Mouse (Mus musculus): Measurements from ENCODE around the gene Thsd4. TPM values are rescaled to one million over a fixed set of nuclear protein-coding genes. Genes with fewer than 3 reads are reported as not detected.

Gene Thsd4
- polyA plus RNA-seq, 1 experiment = 9.0 TPM

DNA sequence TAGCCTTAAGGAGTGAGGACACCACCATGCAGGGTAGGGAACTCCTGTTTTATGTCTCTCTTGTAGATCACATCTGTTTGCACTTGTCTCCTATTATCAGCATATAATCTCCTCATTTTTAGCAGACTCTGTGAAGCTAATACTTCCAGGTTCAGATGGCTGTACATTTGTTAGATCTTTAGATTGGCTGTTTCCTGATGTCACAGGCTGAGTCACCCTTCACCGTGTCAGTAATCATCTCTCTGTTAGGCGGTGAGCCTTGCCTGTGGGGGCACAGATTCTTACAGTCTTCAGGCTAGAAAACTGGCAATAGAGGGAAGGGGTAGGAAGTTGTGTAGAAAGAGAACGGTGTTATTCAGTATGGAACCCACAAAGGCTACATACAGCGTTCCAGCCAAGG is 139.3 kb downstream of the Thsd4 start:
- Histone ChIP-seq H3K36me3 (ENCODE audit: control insufficient read depth, insufficient read depth, low read length) (no peaks in the 10 kb centered on the region), H3K27ac (ENCODE audit: insufficient read depth, low read depth, low read length) (no peak overlapping the region), H3K27me3 (ENCODE audit: control insufficient read depth, insufficient read depth, low read length) (no peaks in the 10 kb centered on the region), H3K4me1 (ENCODE audit: control insufficient read depth, insufficient read depth, insufficient read length, low read length) (no peaks in the 10 kb centered on the region), H3K4me3 (ENCODE audit: low read depth, low read length) (no peak overlapping the region)
- WGBS = 70% methylated on average over 4 of the region's 4 CpGs
- TF ChIP-seq POLR2A (IDR thresholded peaks at IDR 0.05; ENCODE audit: low read depth, low read length) (no peak), CTCF (IDR thresholded peaks at IDR 0.05; ENCODE audit: extremely low read depth, insufficient read length, insufficient replicate concordance, low read depth, low read length) (no peak)

DNA sequence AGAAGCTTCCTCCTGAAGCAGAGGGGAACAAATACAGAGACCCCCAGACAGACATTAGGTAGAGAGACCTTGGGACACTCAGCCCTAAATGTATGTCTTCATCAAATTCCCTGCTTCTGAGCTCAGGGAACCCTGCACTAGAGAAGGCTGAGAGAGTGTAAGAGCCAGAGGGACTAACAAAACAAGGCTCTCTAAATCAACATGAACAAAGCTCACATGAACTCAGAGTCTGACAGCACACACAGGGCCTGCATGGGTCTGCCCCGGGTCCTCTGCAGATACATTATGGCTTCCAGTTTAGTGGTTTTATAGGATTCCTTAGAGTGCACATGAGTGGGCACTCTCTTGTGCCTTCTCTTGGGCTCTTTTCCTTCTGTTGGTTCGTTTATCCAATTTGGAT is 140.8 kb downstream of the Thsd4 start:
- Histone ChIP-seq H3K36me3 (ENCODE audit: control insufficient read depth, insufficient read depth, low read length) (no peaks in the 10 kb centered on the region), H3K4me1 (ENCODE audit: control insufficient read depth, insufficient read depth, insufficient read length, low read length) (no peaks in the 10 kb centered on the region), H3K27ac (ENCODE audit: insufficient read depth, low read depth, low read length) (no peak overlapping the region), H3K4me3 (ENCODE audit: low read depth, low read length) (no peak overlapping the region), H3K27me3 (ENCODE audit: control insufficient read depth, insufficient read depth, low read length) (no peaks in the 10 kb centered on the region)
- WGBS = 84% methylated on average over 2 of the region's 2 CpGs
- TF ChIP-seq CTCF (IDR thresholded peaks at IDR 0.05; ENCODE audit: extremely low read depth, insufficient read length, insufficient replicate concordance, low read depth, low read length) = no peak
- no peak for TF ChIP-seq POLR2A (IDR thresholded peaks at IDR 0.05; ENCODE audit: low read depth, low read length)

DNA sequence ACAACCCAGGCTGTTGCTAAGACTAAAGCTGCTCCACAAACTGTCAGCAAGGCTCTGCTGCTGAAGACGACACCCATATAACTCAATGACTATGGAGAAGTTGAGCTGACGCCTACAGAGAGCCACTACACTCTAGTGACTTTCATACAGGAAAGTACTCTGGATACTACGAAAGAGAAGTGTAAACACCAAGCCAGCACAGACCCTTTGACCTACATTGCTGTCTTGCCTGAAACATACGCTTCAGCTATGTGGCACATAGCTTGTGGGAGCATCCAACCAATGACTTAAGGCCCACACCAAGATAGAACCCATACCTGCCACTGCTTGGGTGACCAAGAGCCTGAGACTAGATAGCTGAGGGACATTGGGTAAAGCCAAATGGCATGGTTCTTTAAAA is 141.3 kb downstream of the Thsd4 start:
- Histone ChIP-seq H3K4me3 (ENCODE audit: low read depth, low read length) (no peak overlapping the region), H3K27ac (ENCODE audit: insufficient read depth, low read depth, low read length) (no peak overlapping the region), H3K27me3 (ENCODE audit: control insufficient read depth, insufficient read depth, low read length) (no peaks in the 10 kb centered on the region), H3K36me3 (ENCODE audit: control insufficient read depth, insufficient read depth, low read length) (no peaks in the 10 kb centered on the region), H3K4me1 (ENCODE audit: control insufficient read depth, insufficient read depth, insufficient read length, low read length) (no peaks in the 10 kb centered on the region)
- 77% methylated on average over 4 of the region's 4 CpGs for WGBS
- TF ChIP-seq POLR2A (IDR thresholded peaks at IDR 0.05; ENCODE audit: low read depth, low read length) (no peak), CTCF (IDR thresholded peaks at IDR 0.05; ENCODE audit: extremely low read depth, insufficient read length, insufficient replicate concordance, low read depth, low read length) (no peak)

DNA sequence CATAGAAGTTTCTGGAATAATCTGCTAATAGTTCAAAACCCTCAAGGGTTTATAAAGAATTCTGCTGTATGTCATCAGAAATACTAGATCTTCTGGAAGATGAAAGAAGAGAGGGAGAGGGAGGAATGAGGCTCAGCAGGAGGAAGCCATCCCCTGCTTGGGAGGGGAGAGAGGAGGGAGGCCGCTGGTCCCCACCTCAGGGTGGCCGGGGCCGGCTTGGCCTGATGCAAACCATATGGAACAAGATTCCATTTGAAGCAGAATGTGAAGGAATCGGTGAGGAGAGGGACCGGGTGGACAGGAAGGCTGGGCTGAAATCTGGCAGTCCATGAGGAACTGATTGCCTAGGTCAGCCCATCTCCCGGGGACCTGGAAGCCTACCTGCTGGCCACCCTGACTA is 143.6 kb downstream of the Thsd4 start:
- no peaks in the 10 kb centered on the region for H3K27me3 ChIP-seq (ENCODE audit: control insufficient read depth, insufficient read depth, low read length)
- no peak overlapping the region for H3K4me3 ChIP-seq (ENCODE audit: low read depth, low read length)
- H3K36me3 ChIP-seq (ENCODE audit: control insufficient read depth, insufficient read depth, low read length) = no peaks in the 10 kb centered on the region
- WGBS = 91% methylated on average over 6 of the region's 6 CpGs
- TF ChIP-seq CTCF (IDR thresholded peaks at IDR 0.05; ENCODE audit: extremely low read depth, insufficient read length, insufficient replicate concordance, low read depth, low read length) = no peak
- TF ChIP-seq POLR2A (IDR thresholded peaks at IDR 0.05; ENCODE audit: low read depth, low read length) = no peak
- no peaks in the 10 kb centered on the region for H3K4me1 ChIP-seq (ENCODE audit: control insufficient read depth, insufficient read depth, insufficient read length, low read length)
- no peak overlapping the region for H3K27ac ChIP-seq (ENCODE audit: insufficient read depth, low read depth, low read length)

DNA sequence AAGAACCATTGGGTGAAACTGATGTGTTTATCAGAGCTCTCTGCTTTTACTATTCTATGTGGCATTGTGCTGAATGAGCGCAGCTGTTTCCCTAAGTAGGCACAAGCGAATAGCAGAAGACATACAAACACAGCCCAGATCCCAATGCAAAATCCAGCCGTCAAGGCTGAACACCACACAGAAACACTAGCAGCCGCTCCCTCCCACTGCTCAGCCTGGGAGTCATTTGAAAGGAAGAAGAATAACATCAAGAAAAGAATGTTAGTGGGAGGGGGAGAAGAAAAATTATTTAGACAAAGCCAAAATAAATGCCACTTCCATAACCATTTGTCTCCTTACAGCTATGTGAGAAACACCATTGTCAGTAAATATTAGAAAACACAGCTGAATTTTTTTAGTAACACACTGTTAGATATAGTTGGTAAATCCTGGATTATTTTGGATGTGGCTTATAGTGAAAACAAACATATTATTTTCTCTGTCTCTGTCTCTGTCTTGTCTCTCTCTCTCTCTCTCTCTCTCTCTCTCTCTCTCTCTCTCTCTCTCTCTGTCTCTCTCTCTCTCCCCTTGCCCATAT is 148.6 kb downstream of the Thsd4 start:
- WGBS = 80% methylated on average over 4 of the region's 4 CpGs
- no peak overlapping the region for H3K27ac ChIP-seq (ENCODE audit: insufficient read depth, low read depth, low read length)

DNA sequence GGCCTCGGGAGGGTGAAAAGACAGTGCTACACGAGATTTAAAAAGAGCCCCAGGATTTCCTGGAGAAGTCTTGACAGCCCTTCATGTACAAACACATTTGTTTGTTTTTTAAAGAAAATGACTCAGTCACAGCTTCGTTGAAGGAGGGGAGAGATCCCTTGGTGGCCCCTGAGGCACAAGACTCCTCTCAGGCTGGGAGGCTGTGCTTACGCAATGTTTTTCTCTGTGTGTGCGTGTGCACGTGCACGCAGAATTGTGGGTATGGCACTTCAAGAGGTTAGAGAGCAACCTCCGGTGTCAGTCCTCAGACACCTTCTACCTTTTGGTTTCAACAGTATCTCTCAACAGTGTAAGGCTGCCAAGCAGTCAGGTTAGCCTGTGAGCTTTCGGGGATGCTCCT is 153.3 kb downstream of the Thsd4 start:
- Histone ChIP-seq H3K4me3 (ENCODE audit: low read depth, low read length) (no peak overlapping the region), H3K36me3 (ENCODE audit: control insufficient read depth, insufficient read depth, low read length) (no peaks in the 10 kb centered on the region), H3K27me3 (ENCODE audit: control insufficient read depth, insufficient read depth, low read length) (no peaks in the 10 kb centered on the region), H3K4me1 (ENCODE audit: control insufficient read depth, insufficient read depth, insufficient read length, low read length) (peaks cover 5% of the 10 kb centered on the region; the same call in 1 of the 2 replicates), H3K27ac (ENCODE audit: insufficient read depth, low read depth, low read length) (no peak overlapping the region)
- WGBS = 54% methylated on average over 9 of the region's 9 CpGs
- TF ChIP-seq CTCF (IDR thresholded peaks at IDR 0.05; ENCODE audit: extremely low read depth, insufficient read length, insufficient replicate concordance, low read depth, low read length) (no peak), POLR2A (IDR thresholded peaks at IDR 0.05; ENCODE audit: low read depth, low read length) (no peak)

More for the DNA sequence above, 148.6 kb downstream of the Thsd4 start:
- TF ChIP-seq POLR2A (IDR thresholded peaks at IDR 0.05; ENCODE audit: low read depth, low read length) = no peak
- TF ChIP-seq CTCF (IDR thresholded peaks at IDR 0.05; ENCODE audit: extremely low read depth, insufficient read length, insufficient replicate concordance, low read depth, low read length) = no peak
- no peaks in the 10 kb centered on the region for H3K4me1 ChIP-seq (ENCODE audit: control insufficient read depth, insufficient read depth, insufficient read length, low read length)
- H3K4me3 ChIP-seq (ENCODE audit: low read depth, low read length) = no peak overlapping the region
- no peaks in the 10 kb centered on the region for H3K27me3 ChIP-seq (ENCODE audit: control insufficient read depth, insufficient read depth, low read length)
- H3K36me3 ChIP-seq (ENCODE audit: control insufficient read depth, insufficient read depth, low read length) = no peaks in the 10 kb centered on the region

DNA sequence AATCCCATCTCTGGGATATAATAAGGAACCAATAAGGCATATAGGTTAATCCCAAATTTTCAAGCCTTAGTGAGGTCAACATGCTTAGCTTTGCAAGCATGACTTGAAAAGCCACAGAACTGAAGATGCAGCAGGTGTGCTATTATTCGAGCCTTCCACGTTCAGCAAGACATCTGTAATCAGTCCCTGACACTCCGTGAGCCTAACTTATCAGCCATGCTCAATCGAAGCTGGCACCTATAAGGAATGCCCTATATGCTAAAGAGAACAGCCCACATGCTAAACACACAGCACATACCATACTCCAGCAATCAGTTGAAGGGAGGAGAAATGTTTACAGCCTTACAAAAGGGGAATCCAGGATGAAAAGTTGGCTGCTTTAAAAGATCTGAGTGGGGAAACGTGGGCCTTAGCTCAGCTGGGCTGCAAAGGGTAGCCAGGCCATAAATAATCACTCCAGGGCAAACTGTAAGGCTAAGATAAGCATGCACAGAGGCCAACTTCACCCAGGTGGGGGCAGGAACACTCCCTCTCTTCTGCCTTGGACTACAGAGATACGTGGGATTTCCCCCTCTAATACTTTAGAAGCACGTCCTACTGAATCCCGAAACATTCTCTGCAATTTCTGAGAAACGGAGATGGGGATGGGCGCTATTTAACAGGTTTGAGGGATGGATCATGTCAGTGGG is 154.1 kb downstream of the Thsd4 start:
- Histone ChIP-seq H3K36me3 (ENCODE audit: control insufficient read depth, insufficient read depth, low read length) (no peaks in the 10 kb centered on the region), H3K27me3 (ENCODE audit: control insufficient read depth, insufficient read depth, low read length) (no peaks in the 10 kb centered on the region), H3K4me1 (ENCODE audit: control insufficient read depth, insufficient read depth, insufficient read length, low read length) (peaks cover 5% of the 10 kb centered on the region; the same call in 1 of the 2 replicates), H3K27ac (ENCODE audit: insufficient read depth, low read depth, low read length) (no peak overlapping the region), H3K4me3 (ENCODE audit: low read depth, low read length) (no peak overlapping the region)
- 73% methylated on average over 10 of the region's 10 CpGs for WGBS
- TF ChIP-seq POLR2A (IDR thresholded peaks at IDR 0.05; ENCODE audit: low read depth, low read length) = no peak

Measured in small intestine, adult 2 months (tissue).